Mouse (Mus musculus): ENCODE measurements around the gene Inpp5f. TPM values are rescaled to one million over a fixed set of nuclear protein-coding genes. Genes with fewer than 3 reads are reported as not detected.
A peak's percentile ranks its signal among the peaks of the same experiment; 100 is the strongest.
"Not testable (repeated sequence)": the region's sequence is repeated elsewhere in the genome, so short reads cannot be mapped to it uniquely, and the experiment has no call there.

Inpp5f gene
- total and polyA plus RNA-seq, 3 experiments: 9.5 to 14.3 TPM; not detected in 1

- H3K79me2 ChIP-seq (ENCODE audit: control insufficient read depth, insufficient read depth, low read length, poor library complexity); H3K4me1 ChIP-seq (ENCODE audit: control insufficient read depth in 1 of 2, insufficient read depth in 2 of 2, low read length in 2 of 2); H3K27ac ChIP-seq (ENCODE audit: control insufficient read depth, low read depth, low read length); H3K27me3 ChIP-seq (ENCODE audit: control insufficient read depth in 1 of 2, insufficient read depth in 2 of 2, low read length in 2 of 2); H3K4me3 ChIP-seq (ENCODE audit: control insufficient read depth in 1 of 2, insufficient read depth in 1 of 2, low read depth in 2 of 2, low read length in 2 of 2); H3K9me3 ChIP-seq (replicated peaks; ENCODE audit: insufficient read depth, low read length); H3K9ac ChIP-seq (ENCODE audit: control insufficient read depth, low read depth, low read length, poor library complexity, severe bottlenecking); H3K36me3 ChIP-seq (ENCODE audit: control insufficient read depth in 1 of 2, insufficient read depth in 2 of 2, low read length in 2 of 2): not testable (repeated sequence)
- peak; percentile 98 for TF ChIP-seq TBP (IDR thresholded peaks at IDR 0.05; ENCODE audit: low read depth, low read length)
- DNase-seq (ENCODE audit: low read depth, low spot score): peak; percentile 67
Observed at GRCm38 (mm10) chr7:128570657-128571056, 40.5 kb upstream of the Inpp5f start.

DNA sequence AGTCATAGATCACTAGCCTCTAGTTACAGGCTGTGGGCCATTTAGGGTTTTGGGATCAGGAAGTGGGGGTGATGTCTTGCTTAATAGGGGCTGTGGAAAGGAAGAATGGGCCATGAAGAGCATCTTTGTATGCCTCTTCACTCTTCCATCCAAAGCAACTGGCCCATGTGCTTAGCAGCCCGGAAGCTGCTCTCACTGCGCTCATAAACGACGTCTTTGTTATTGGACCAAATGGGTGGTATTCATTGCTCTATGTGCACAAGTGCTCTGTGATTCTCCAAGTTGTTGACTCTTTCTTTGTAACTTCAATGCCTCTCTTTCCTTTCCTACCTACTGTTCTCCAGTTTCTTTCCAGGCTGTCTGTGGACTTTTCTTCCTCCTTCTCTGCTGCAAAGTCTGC lies 39.1 kb upstream of the Inpp5f start:
- no peaks in the 10 kb centered on the region for H3K27me3 ChIP-seq (ENCODE audit: control insufficient read depth in 1 of 2, insufficient read depth in 2 of 2, low read length in 2 of 2)
- H3K4me1 ChIP-seq (ENCODE audit: control insufficient read depth in 1 of 2, insufficient read depth in 2 of 2, low read length in 2 of 2): peaks cover 0 to 9% of the 10 kb centered on the region in 2 experiments; a peak in 2 of 4 replicates
- DNase-seq (ENCODE audit: low read depth, low spot score): no peak
- H3K9ac ChIP-seq (ENCODE audit: control insufficient read depth, low read depth, low read length, poor library complexity, severe bottlenecking): no peak overlapping the region
- TF ChIP-seq MYC (IDR thresholded peaks at IDR 0.05; ENCODE audit: low read depth, low read length) (no peak), POLR2AphosphoS2 (IDR thresholded peaks at IDR 0.05; ENCODE audit: low read length) (no peak), CTCF (IDR thresholded peaks at IDR 0.05 in 2 of 3, conservative IDR thresholded peaks at IDR 0.05 in 1 of 3; ENCODE audit: control insufficient read depth in 1 of 3, insufficient read depth in 1 of 3, low read depth in 2 of 3, low read length in 3 of 3, poor library complexity in 1 of 3, severe bottlenecking in 1 of 3) (no peak), SMC3 (IDR thresholded peaks at IDR 0.05; ENCODE audit: low read depth, low read length) (no peak), GABPA (IDR thresholded peaks at IDR 0.05; ENCODE audit: low read depth, low read length) (no peak), ETS1 (IDR thresholded peaks at IDR 0.05; ENCODE audit: low read depth, low read length) (no peak), JUND (IDR thresholded peaks at IDR 0.05; ENCODE audit: low read depth, low read length) (no peak), USF2 (IDR thresholded peaks at IDR 0.05; ENCODE audit: borderline replicate concordance in 1 of 2, insufficient read depth in 1 of 2, low read depth in 1 of 2, low read length in 2 of 2) (no peak), ELF1 (IDR thresholded peaks at IDR 0.05; ENCODE audit: low read depth, low read length) (no peak), ZKSCAN1 (IDR thresholded peaks at IDR 0.05; ENCODE audit: low read depth, low read length) (no peak), USF1 (IDR thresholded peaks at IDR 0.05; ENCODE audit: low read depth, low read length) (no peak), NRF1 (IDR thresholded peaks at IDR 0.05; ENCODE audit: insufficient read depth, low read depth, low read length, poor library complexity, severe bottlenecking) (no peak), GATA1 (IDR thresholded peaks at IDR 0.05; ENCODE audit: low read depth, low read length) (no peak), TAL1 (IDR thresholded peaks at IDR 0.05; ENCODE audit: low read length) (no peak), NELFE (IDR thresholded peaks at IDR 0.05; ENCODE audit: low read depth, low read length) (no peak), E2F4 (IDR thresholded peaks at IDR 0.05; ENCODE audit: borderline replicate concordance, low read depth, low read length) (no peak), MYB (IDR thresholded peaks at IDR 0.05; ENCODE audit: low read depth, low read length) (no peak)
- no peak overlapping the region for H3K4me3 ChIP-seq (ENCODE audit: control insufficient read depth in 1 of 2, insufficient read depth in 1 of 2, low read depth in 2 of 2, low read length in 2 of 2)
- H3K9me3 ChIP-seq (replicated peaks; ENCODE audit: insufficient read depth, low read length): no peaks in the 10 kb centered on the region
- H3K27ac ChIP-seq (ENCODE audit: control insufficient read depth, low read depth, low read length): no peak overlapping the region
- H3K36me3 ChIP-seq (ENCODE audit: control insufficient read depth in 1 of 2, insufficient read depth in 2 of 2, low read length in 2 of 2): peaks cover 0 to 8% of the 10 kb centered on the region in 2 experiments; a peak in 2 of 4 replicates
- no peaks in the 10 kb centered on the region for H3K79me2 ChIP-seq (ENCODE audit: control insufficient read depth, insufficient read depth, low read length, poor library complexity)
